Mouse (Mus musculus) layer of hippocampus, postnatal 25 days (tissue): ENCODE measurements around the gene Nrp2. TPM values are rescaled to one million over a fixed set of nuclear protein-coding genes. Genes with fewer than 3 reads are reported as not detected.

Source experiments
- DNase-seq, 2 experiments: peaks; one replicate each; pipeline ENCODE4 v3.0.0; 2022; ENCODE audit warnings: mixed read lengths in 2 of 2, low spot score in 1 of 2; ENCODE audit errors: extremely low spot score in 1 of 2
- total RNA-seq, 2 experiments: library from RNA; stranded (reverse); gene quantifications; 2 replicates each; pipeline ENCODE4 v1.2.3; 2021

The Nrp2 gene
- total RNA-seq, 2 experiments from 2014 or later = 53.0 to 65.4 TPM

GRCm38 (mm10) chr1:62834443-62835185, 131.5 kb downstream of the Nrp2 start:
- no peak for DNase-seq

- DNase-seq = no peak
These were observed 135.0 kb downstream of the Nrp2 start for GRCm38 (mm10) chr1:62838083-62838482.

GRCm38 (mm10) chr1:62838631-62839030, 135.5 kb downstream of the Nrp2 start:
- DNase-seq = no peak

GRCm38 (mm10) chr1:62843215-62843614, 140.1 kb downstream of the Nrp2 start:
- DNase-seq = no peak

- DNase-seq = no peak
These were observed 148.2 kb downstream of the Nrp2 start for GRCm38 (mm10) chr1:62850990-62851940.

GRCm38 (mm10) chr1:62853362-62853761, 150.3 kb downstream of the Nrp2 start:
- no peak for DNase-seq

- DNase-seq = no peak
These were observed 150.9 kb downstream of the Nrp2 start for GRCm38 (mm10) chr1:62853996-62854395.

- DNase-seq = no peak
These were observed 156.0 kb downstream of the Nrp2 start for GRCm38 (mm10) chr1:62859098-62859497.

GRCm38 (mm10) chr1:62859556-62860300, 156.6 kb downstream of the Nrp2 start:
- no peak for DNase-seq

- no peak for DNase-seq
These were observed 157.2 kb downstream of the Nrp2 start for GRCm38 (mm10) chr1:62860327-62860726.

GRCm38 (mm10) chr1:62860788-62861187, 157.7 kb downstream of the Nrp2 start:
- DNase-seq = peak in 1 of 2 experiments; percentile 11
